Mouse (Mus musculus) hindbrain, embryonic 15.5 days (tissue): Measurements from ENCODE around the gene Crtap. TPM values are rescaled to one million over a fixed set of nuclear protein-coding genes. Genes with fewer than 3 reads are reported as not detected.

Experiments
- ATAC-seq: fragments of 200-750 bp; cut with Nextera tagmentation; 2 replicates; pipeline ENCODE4 v1.8.0; 2017; ENCODE audit warnings: low read depth, moderate number of reproducible peaks, moderate TSS enrichment; ENCODE audit not compliant: low FRiP score
- H3K27ac ChIP-seq: fragments of 300-500 bp; sonication (generic); replicated peaks from 2 replicates; pipeline ENCODE4 v1.5.1; 2015; ENCODE audit warnings: mild to moderate bottlenecking, inconsistent platforms
- H3K27me3 ChIP-seq: fragments of 300-500 bp; sonication (generic); 2 replicates; pipeline ENCODE4 v1.6.1; 2015; ENCODE audit warnings: control low read depth, inconsistent platforms
- H3K36me3 ChIP-seq: fragments of 300-500 bp; sonication (generic); 2 replicates; pipeline ENCODE4 v1.6.1; 2015; ENCODE audit warnings: control low read depth, inconsistent platforms
- H3K4me1 ChIP-seq: fragments of 300-500 bp; sonication (generic); replicated peaks from 2 replicates; pipeline ENCODE4 v1.6.1; 2015; ENCODE audit warnings: control low read depth, inconsistent platforms
- H3K4me2 ChIP-seq: fragments of 300-500 bp; sonication (generic); 2 replicates; pipeline ENCODE4 v1.6.1; 2015; ENCODE audit warnings: moderate library complexity, mild to moderate bottlenecking, inconsistent platforms
- H3K4me3 ChIP-seq: fragments of 300-500 bp; sonication (generic); 2 replicates; pipeline ENCODE4 v1.5.1; 2015; ENCODE audit warnings: mild to moderate bottlenecking, inconsistent platforms
- H3K9ac ChIP-seq: fragments of 300-500 bp; sonication (generic); 2 replicates; pipeline ENCODE4 v1.6.1; 2015; ENCODE audit warnings: inconsistent platforms
- H3K9me3 ChIP-seq: fragments of 300-500 bp; sonication (generic); 2 replicates; pipeline ENCODE4 v1.6.1; 2016; ENCODE audit warnings: control low read depth, inconsistent platforms
- WGBS: fragments of 180-500 bp; shearing (Covaris S2); methylation state at CpG from one replicate; pipeline ENCODE4 v1.1.7; 2015; 5-methylcytosine and 5-hydroxymethylcytosine counted together
- polyA plus RNA-seq: library from polyadenylated mRNA; unstranded; fragments of >200 nt; fragmentation: Nextera tagmentation; extraction: Ambion mirVana; gene quantifications from 2 replicates; pipeline ENCODE4 v1.2.1, GENCODE M21; 2015

The Crtap gene
- polyA plus RNA-seq, 1 experiment from 2014 or later, result 32.0 TPM

GRCm38 (mm10) chr9:114390749-114391075 lies 237 bp upstream of the Crtap start:
- WGBS, result 8% methylated on average over 10 of the region's 10 CpGs
- Histone ChIP-seq H3K4me2 (peak overlapping the region; percentile 94), H3K4me3 (peak overlapping the region; percentile 79), H3K36me3 (no peaks in the 10 kb centered on the region), H3K27me3 (no peaks in the 10 kb centered on the region), H3K4me1 (peaks cover 13% of the 10 kb centered on the region), H3K9me3 (no peaks in the 10 kb centered on the region), H3K9ac (peak overlapping the region; percentile 82), H3K27ac (peak overlapping the region; percentile 72; the same call in 1 of the 2 replicates)
- no peak for ATAC-seq

GRCm38 (mm10) chr9:114389371-114389904 lies 1.0 kb downstream of the Crtap start:
- Histone ChIP-seq H3K9ac (peak overlapping the region; percentile 82; the same call in 1 of the 2 replicates), H3K9me3 (no peaks in the 10 kb centered on the region), H3K4me2 (peak overlapping the region; percentile 94), H3K36me3 (peaks cover 2% of the 10 kb centered on the region; the same call in 1 of the 2 replicates), H3K27ac (no peak overlapping the region; the same call in 1 of the 2 replicates), H3K27me3 (no peaks in the 10 kb centered on the region), H3K4me3 (peak overlapping the region; percentile 79), H3K4me1 (peaks cover 13% of the 10 kb centered on the region)
- peak; percentile 42 for ATAC-seq
- 77% methylated on average over 8 of the region's 8 CpGs for WGBS

GRCm38 (mm10) chr9:114388701-114389370 lies 1.6 kb downstream of the Crtap start:
- ATAC-seq, result no peak
- whole genome bisulfite sequencing, result 80% methylated on average over 3 of the region's 3 CpGs
- Histone ChIP-seq H3K4me1 (peaks cover 13% of the 10 kb centered on the region), H3K27me3 (no peaks in the 10 kb centered on the region), H3K36me3 (peaks cover 3% of the 10 kb centered on the region; the same call in 1 of the 2 replicates), H3K4me2 (0 out of 2 replicates have a peak overlapping the region, but pooled peaks have one; percentile 11), H3K4me3 (no peak overlapping the region), H3K27ac (0 out of 2 replicates have a peak overlapping the region, but pooled peaks have one; percentile 28), H3K9ac (no peak overlapping the region), H3K9me3 (no peaks in the 10 kb centered on the region)

- no peaks in the 10 kb centered on the region for H3K9me3 ChIP-seq
- no peak for ATAC-seq
- H3K36me3 ChIP-seq, result peaks cover 3% of the 10 kb centered on the region; the same call in 1 of the 2 replicates
- no peak overlapping the region for H3K27ac ChIP-seq
- no peak overlapping the region for H3K9ac ChIP-seq
- H3K4me2 ChIP-seq, result no peak overlapping the region
- WGBS, result 91% methylated on average over 8 of the region's 8 CpGs
- H3K27me3 ChIP-seq, result no peaks in the 10 kb centered on the region
- H3K4me3 ChIP-seq, result no peak overlapping the region
- peaks cover 13% of the 10 kb centered on the region for H3K4me1 ChIP-seq
Measured at GRCm38 (mm10) chr9:114388288-114388687, 2.2 kb downstream of the Crtap start.

- Histone ChIP-seq H3K4me2 (no peak overlapping the region), H3K27me3 (no peaks in the 10 kb centered on the region)
- 77% methylated on average over 6 of the region's 6 CpGs for WGBS
Measured at GRCm38 (mm10) chr9:114387086-114387485, 3.4 kb downstream of the Crtap start.

GRCm38 (mm10) chr9:114385160-114385559 lies 5.3 kb downstream of the Crtap start:
- 0 out of 2 replicates have a peak, but pooled peaks cover 7% of the 10 kb centered on the region for H3K4me1 ChIP-seq
- ATAC-seq, result no peak
- 97% methylated on average over 10 of the region's 10 CpGs for WGBS

More at GRCm38 (mm10) chr9:114387086-114387485, 3.4 kb downstream of the Crtap start:
- no peak for ATAC-seq
- Histone ChIP-seq H3K9ac (no peak overlapping the region), H3K27ac (no peak overlapping the region), H3K4me3 (no peak overlapping the region), H3K9me3 (no peaks in the 10 kb centered on the region), H3K4me1 (peaks cover 13% of the 10 kb centered on the region), H3K36me3 (peaks cover 3% of the 10 kb centered on the region; the same call in 1 of the 2 replicates)

GRCm38 (mm10) chr9:114384691-114385090 lies 5.8 kb downstream of the Crtap start:
- 88% methylated on average over 24 of the region's 24 CpGs for WGBS
- no peak for ATAC-seq

More at GRCm38 (mm10) chr9:114385160-114385559, 5.3 kb downstream of the Crtap start:
- Histone ChIP-seq H3K4me2 (no peak overlapping the region), H3K9ac (no peak overlapping the region), H3K4me3 (no peak overlapping the region), H3K27ac (no peak overlapping the region), H3K36me3 (peaks cover 3% of the 10 kb centered on the region; the same call in 1 of the 2 replicates), H3K9me3 (no peaks in the 10 kb centered on the region), H3K27me3 (no peaks in the 10 kb centered on the region)

GRCm38 (mm10) chr9:114382936-114383710 lies 7.4 kb downstream of the Crtap start:
- Histone ChIP-seq H3K4me2 (no peak overlapping the region), H3K4me1 (no peaks in the 10 kb centered on the region), H3K9me3 (no peaks in the 10 kb centered on the region), H3K9ac (no peak overlapping the region), H3K27ac (no peak overlapping the region), H3K36me3 (peaks cover 3% of the 10 kb centered on the region; the same call in 1 of the 2 replicates), H3K4me3 (no peak overlapping the region), H3K27me3 (no peaks in the 10 kb centered on the region)
- WGBS, result 84% methylated on average over 17 of the region's 17 CpGs
- no peak for ATAC-seq

More at GRCm38 (mm10) chr9:114384691-114385090, 5.8 kb downstream of the Crtap start:
- H3K27me3 ChIP-seq, result no peaks in the 10 kb centered on the region
- peaks cover 3% of the 10 kb centered on the region; the same call in 1 of the 2 replicates for H3K36me3 ChIP-seq
- H3K27ac ChIP-seq, result no peak overlapping the region
- no peak overlapping the region for H3K4me3 ChIP-seq
- no peaks in the 10 kb centered on the region for H3K9me3 ChIP-seq
- H3K9ac ChIP-seq, result no peak overlapping the region
- no peak overlapping the region for H3K4me2 ChIP-seq
- 0 out of 2 replicates have a peak, but pooled peaks cover 4% of the 10 kb centered on the region for H3K4me1 ChIP-seq

- H3K9ac ChIP-seq, result no peak overlapping the region
- 69% methylated on average over 17 of the region's 17 CpGs for WGBS
- no peaks in the 10 kb centered on the region for H3K27me3 ChIP-seq
- H3K9me3 ChIP-seq, result no peaks in the 10 kb centered on the region
- H3K36me3 ChIP-seq, result peaks cover 3% of the 10 kb centered on the region; the same call in 1 of the 2 replicates
- H3K27ac ChIP-seq, result no peak overlapping the region
- no peak overlapping the region for H3K4me2 ChIP-seq
- peak; percentile 74 for ATAC-seq
- no peaks in the 10 kb centered on the region for H3K4me1 ChIP-seq
- no peak overlapping the region for H3K4me3 ChIP-seq
Measured at GRCm38 (mm10) chr9:114380881-114381733, 9.4 kb downstream of the Crtap start.

GRCm38 (mm10) chr9:114379871-114380270 lies 10.6 kb downstream of the Crtap start:
- no peaks in the 10 kb centered on the region for H3K27me3 ChIP-seq
- 92% methylated on average over 12 of the region's 12 CpGs for WGBS
- no peak overlapping the region for H3K27ac ChIP-seq
- H3K4me2 ChIP-seq, result no peak overlapping the region
- ATAC-seq, result no peak
- no peak overlapping the region for H3K9ac ChIP-seq
- no peaks in the 10 kb centered on the region for H3K4me1 ChIP-seq
- H3K9me3 ChIP-seq, result no peaks in the 10 kb centered on the region
- H3K36me3 ChIP-seq, result peaks cover 3% of the 10 kb centered on the region; the same call in 1 of the 2 replicates
- no peak overlapping the region for H3K4me3 ChIP-seq

GRCm38 (mm10) chr9:114377168-114377567 lies 13.3 kb downstream of the Crtap start:
- ATAC-seq, result no peak

More at GRCm38 (mm10) chr9:114377168-114377567, 13.3 kb downstream of the Crtap start:
- Histone ChIP-seq H3K4me1 (no peaks in the 10 kb centered on the region), H3K36me3 (0 out of 2 replicates have a peak, but pooled peaks cover 3% of the 10 kb centered on the region), H3K27me3 (no peaks in the 10 kb centered on the region), H3K27ac (no peak overlapping the region), H3K9me3 (no peaks in the 10 kb centered on the region), H3K4me2 (no peak overlapping the region), H3K4me3 (no peak overlapping the region), H3K9ac (no peak overlapping the region)
- WGBS, result 89% methylated on average over 10 of the region's 10 CpGs
